Mouse (Mus musculus) lung, adult 2 months (tissue): Measurements from ENCODE around the gene Sspn. TPM values are rescaled to one million over a fixed set of nuclear protein-coding genes. Genes with fewer than 3 reads are reported as not detected.

Source experiments
- DNase-seq: peaks from one replicate; pipeline ENCODE4 v3.0.0; 2022
- H3K4me1 ChIP-seq: fragments of 200-500 bp; 2 replicates; pipeline ENCODE4 v1.6.1; 2011; ENCODE audit warnings: low read length; ENCODE audit not compliant: control insufficient read depth, insufficient read depth
- H3K4me3 ChIP-seq: fragments of 200-500 bp; replicated peaks from 2 replicates; pipeline ENCODE3; 2011; ENCODE audit warnings: low read depth, mild to moderate bottlenecking, control low read depth, low read length; ENCODE audit errors: extremely low read depth
- CTCF ChIP-seq: fragments of 200-500 bp; IDR thresholded peaks from 2 replicates; pipeline ENCODE4 v1.5.1; 2011; ENCODE audit warnings: mild to moderate bottlenecking, low read length, control low read depth; ENCODE audit not compliant: insufficient read depth
- POLR2A ChIP-seq: fragments of 200-500 bp; IDR thresholded peaks from 2 replicates; pipeline ENCODE4 v1.6.1; 2011; ENCODE audit warnings: low read depth, mild to moderate bottlenecking, control low read depth, low read length, borderline replicate concordance; ENCODE audit errors: extremely low read depth
- WGBS: fragments of 180-500 bp; shearing (Covaris S2); methylation state at CpG from one replicate; pipeline ENCODE4 v1.1.7; 2018; 5-methylcytosine and 5-hydroxymethylcytosine counted together
- polyA plus RNA-seq: library from polyadenylated mRNA; depleted of rRNA; stranded (reverse); fragments of >200 nt; gene quantifications from 2 replicates; pipeline ENCODE4 v1.2.3, GENCODE M21; 2012

Gene Sspn
- polyA plus RNA-seq, 1 experiment: 10.1 TPM

DNA sequence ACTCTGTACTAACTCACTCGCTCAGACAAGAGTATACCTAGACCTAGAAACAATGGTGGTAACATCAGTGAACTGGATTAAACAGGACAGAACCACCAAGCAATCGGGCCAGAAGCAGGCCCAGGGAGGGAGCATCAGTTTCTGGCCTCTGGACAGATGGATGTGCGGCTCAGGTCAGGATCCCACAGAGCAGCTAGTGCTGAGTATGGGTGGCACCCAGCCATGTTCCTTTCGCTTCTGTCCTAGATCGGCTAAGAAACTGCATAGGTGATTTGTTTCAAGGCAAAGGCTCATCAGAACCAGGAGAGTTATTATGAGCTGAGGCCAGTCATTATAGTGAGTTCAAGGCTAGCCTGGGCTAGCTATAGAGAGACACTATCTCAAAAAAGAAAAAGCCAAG is 27.3 kb upstream of the Sspn start:
- WGBS: 94% methylated on average over 5 of the region's 5 CpGs
- no peaks in the 10 kb centered on the region for H3K4me1 ChIP-seq
- no peak overlapping the region for H3K4me3 ChIP-seq
- no peak for DNase-seq
- no peak for TF ChIP-seq CTCF

DNA sequence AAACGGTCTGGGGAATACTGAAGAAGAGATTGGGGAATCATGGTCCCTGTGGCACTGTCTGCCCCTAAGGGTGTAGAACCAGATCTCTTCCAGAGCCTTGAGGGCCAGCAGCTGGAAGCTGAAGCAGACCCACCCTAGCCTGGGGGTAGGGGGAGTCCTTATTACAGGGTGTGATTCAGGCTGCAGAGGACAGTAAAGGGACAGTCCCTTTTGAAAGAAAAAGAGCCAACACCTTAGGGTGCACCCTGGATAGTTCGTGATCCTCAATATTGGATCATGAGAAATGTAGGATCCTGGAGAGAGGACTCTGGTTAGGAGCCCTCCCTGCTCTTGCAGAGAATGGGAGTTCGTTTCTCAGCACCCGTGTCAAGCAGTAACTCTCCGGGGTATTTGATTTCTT is 26.8 kb upstream of the Sspn start:
- no peak for DNase-seq
- Histone ChIP-seq H3K4me3 (no peak overlapping the region), H3K4me1 (no peaks in the 10 kb centered on the region)
- TF ChIP-seq POLR2A (no peak), CTCF (no peak)
- WGBS: 75% methylated on average over 5 of the region's 5 CpGs

DNA sequence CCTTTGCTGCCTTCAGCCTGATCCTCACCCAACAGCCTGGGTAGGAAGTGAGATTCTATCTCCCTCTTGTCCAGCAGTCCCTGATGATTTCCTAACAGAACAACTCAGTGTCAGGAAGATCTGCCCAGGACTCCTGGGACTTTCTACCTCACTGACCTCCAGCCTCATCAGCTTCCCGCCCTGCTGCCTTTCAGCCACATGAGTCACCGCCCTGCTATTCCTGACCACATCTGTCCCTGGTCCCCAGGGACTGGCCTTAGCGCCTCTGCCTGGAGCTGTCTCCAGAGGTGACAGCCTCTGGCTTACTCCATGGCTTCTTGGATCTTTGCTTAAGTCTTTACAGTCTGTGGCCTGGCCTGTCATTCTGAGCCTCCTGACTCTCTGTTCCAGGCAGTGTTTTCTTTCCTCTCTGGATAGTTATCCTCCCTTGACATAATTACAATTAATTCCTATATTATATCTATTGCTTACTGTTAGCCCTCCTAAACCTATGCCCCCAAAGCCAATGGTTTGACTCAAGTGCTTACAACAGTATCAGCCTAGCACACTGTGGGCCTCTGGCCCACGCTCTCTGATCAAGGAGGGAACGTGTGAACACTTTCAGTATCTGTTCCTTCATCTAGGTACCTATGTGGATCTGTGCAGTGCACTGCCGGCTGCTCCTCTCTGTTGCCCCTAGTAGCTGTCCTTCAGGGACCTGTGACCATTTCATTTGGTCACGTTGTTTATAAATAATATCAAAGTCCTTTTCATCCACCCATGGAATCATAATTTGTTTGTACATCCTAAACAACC is 25.1 kb upstream of the Sspn start:
- H3K4me1 ChIP-seq: no peaks in the 10 kb centered on the region
- TF ChIP-seq POLR2A: no peak
- TF ChIP-seq CTCF: no peak
- 67% methylated on average over 7 of the region's 7 CpGs for WGBS
- no peak for DNase-seq
- H3K4me3 ChIP-seq: no peak overlapping the region

DNA sequence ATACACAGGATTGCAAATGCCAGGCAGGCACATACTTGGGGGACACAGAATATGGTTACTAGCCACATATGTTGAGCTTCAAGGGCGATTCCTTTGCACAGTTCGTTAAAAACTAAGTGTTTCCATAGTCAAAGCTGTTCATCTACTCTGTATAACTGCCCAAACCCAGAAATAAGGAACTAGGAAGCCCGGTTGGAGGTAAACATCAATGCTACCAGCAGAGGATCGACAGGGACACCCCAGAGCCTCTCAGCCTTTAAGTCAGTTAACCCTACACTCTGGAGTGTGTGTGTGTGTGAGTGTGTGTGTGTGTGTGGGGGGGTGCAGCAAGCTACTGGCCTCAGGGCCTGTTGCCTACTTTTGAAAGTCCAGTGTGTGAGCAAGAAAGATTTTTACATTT is 21.5 kb upstream of the Sspn start:
- TF ChIP-seq CTCF (no peak), POLR2A (no peak)
- no peak overlapping the region for H3K4me3 ChIP-seq
- no peaks in the 10 kb centered on the region for H3K4me1 ChIP-seq
- 69% methylated on average over 4 of the region's 4 CpGs for WGBS
- DNase-seq: no peak

DNA sequence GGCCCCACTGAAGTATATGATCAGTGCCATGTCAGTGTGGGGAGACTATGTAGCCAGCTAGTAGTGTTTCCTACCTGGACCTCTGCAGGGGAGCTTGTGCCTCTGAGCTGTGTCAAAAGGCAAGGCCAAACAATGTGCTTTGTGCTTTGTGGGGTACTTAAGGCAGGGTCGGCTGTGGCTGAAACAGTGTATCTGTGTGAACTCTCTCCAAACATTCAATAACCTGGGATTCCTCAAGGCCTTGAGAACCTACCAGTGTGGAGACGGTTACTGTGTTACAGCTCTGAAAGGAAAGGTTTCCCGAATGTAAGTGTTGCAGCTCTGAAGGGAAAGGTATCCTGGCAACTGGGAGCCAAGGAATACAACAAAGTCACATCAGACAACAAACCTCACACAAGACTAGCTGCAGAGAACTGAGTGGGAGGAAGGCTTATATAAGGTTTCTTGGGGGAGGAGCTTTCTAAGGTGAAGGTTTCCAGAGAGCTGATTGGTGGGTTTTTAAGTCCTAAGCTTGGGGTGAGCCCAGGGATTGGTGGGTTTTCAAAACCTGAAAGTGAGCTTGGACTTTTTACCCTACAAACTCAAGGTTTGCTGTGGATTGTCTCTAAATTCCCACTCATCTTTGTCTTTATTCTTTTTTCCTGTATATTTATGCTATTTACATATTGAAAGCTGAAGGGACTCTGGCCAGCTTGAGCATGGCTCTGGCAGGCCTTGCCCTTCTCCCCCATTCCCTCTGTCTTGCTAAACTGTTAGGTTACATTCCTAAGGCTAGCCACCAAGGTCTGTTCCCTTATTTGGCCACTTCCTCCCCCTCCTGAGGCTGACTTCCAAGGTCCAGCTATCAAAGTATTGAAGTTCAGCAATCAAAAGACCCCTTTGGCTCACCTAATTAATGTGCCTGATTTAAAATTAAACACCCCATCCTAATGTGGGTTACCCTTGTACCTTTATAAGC is 20.7 kb upstream of the Sspn start:
- Histone ChIP-seq H3K4me1 (no peaks in the 10 kb centered on the region), H3K4me3 (no peak overlapping the region)
- TF ChIP-seq POLR2A: no peak
- TF ChIP-seq CTCF: no peak
- 69% methylated on average over 3 of the region's 3 CpGs for WGBS
- no peak for DNase-seq

DNA sequence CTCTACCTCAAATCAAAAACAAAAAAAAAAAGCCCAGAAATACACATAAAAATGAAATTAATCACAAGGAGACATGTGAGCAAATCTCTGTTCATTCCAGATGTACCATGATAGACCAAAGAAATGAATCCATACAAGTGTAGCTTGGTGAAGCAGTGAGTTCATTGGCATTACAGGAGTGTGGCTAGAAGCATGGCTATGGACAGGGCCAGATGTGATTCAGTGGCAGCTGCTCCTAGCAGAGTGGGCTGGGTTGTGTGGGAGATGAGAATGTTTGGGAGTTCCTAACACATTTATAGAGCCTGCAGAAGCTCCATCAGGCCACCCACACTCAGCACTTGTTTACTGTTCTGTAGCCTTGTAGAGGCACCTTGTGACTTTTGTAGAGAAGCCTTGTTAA is 19.2 kb upstream of the Sspn start:
- DNase-seq: no peak
- Histone ChIP-seq H3K4me1 (no peaks in the 10 kb centered on the region), H3K4me3 (no peak overlapping the region)
- TF ChIP-seq POLR2A (no peak), CTCF (no peak)

DNA sequence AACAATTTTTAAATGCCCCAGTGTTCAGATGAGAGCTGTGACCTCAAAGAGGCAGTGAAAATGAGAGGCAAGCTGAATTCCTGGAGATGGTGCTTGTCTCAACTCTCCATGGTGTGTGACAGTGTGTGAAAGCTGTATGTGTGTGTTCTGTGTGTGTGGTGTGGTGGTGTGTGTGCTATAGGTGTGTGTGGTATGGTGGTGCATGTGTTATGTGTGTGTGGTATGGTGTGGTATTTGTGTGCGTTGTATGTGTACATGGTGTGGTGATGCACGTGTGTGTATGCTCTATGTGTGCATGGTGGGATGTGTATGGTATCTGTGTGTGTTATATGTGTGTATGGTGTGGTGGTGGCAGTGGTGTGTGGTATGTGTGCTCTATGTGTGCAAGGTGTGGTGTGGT is 16.0 kb upstream of the Sspn start:
- DNase-seq: no peak
- WGBS: 94% methylated on average over 2 of the region's 2 CpGs
- no peak overlapping the region for H3K4me3 ChIP-seq
- TF ChIP-seq CTCF: no peak
- no peaks in the 10 kb centered on the region for H3K4me1 ChIP-seq

DNA sequence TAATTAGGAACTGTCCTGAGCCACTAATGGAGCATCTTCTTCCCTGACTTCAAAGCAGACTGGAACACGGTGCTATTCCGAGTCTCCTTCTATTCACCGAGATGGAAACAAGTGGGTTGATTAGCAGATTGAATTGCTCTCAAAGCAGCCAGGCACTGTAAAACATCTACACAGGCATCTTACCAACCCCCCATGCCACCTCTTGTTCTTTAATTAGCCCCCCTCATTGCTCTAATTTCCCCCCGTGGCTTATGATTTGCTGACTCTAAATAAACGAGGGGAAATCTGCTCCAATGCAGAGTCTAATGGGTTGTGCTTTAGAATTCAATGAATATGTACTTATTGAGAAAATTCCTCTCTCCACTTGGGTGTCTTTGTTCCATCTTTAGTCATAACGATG is 15.0 kb upstream of the Sspn start:
- TF ChIP-seq POLR2A: no peak
- TF ChIP-seq CTCF: no peak
- DNase-seq: no peak
- no peak overlapping the region for H3K4me3 ChIP-seq
- no peaks in the 10 kb centered on the region for H3K4me1 ChIP-seq
- 74% methylated on average over 6 of the region's 6 CpGs for WGBS

DNA sequence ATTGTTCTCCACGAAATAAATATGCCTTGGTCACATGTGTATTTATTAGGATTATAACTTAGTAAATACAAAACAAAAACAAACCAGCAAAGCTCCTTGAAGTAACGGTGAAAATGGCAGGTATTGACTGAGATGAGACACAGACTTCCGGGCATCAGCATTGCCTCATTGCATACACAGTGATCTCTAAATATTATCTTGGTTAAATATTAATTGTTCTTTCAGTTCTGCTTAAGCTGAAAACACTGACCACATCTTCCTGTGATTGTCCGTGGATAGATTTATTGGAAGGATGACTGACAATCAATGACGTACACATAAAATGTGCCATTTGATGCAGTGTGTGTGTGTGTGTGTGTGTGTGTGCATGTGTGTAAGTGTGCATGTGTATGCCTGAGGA is 13.2 kb upstream of the Sspn start:
- TF ChIP-seq POLR2A (no peak), CTCF (no peak)
- 39% methylated on average over 5 of the region's 5 CpGs for WGBS
- H3K4me1 ChIP-seq: no peaks in the 10 kb centered on the region
- no peak for DNase-seq
- no peak overlapping the region for H3K4me3 ChIP-seq

DNA sequence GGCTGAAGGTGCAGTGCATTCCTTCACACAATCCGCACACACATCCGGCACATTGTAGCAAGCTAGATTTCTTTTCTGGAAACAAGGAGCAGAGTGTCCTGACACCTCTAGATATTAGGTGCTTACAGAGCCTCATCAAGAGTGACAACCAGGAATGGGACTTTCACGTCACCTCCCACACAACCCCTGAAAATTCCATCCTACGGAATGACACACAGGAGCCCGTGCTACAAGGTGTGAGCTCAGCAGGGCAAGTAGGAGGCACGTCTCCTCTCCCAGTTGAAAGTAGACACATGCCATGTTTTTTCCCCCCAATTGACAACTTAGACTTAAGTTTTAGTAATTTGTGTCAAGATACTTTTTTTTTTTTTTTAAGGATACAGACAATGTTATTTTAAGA is 7.8 kb upstream of the Sspn start:
- H3K4me1 ChIP-seq: no peaks in the 10 kb centered on the region
- DNase-seq: no peak
- 84% methylated on average over 6 of the region's 6 CpGs for WGBS
- no peak overlapping the region for H3K4me3 ChIP-seq
- TF ChIP-seq CTCF (no peak), POLR2A (no peak)
